8 mouse cellular contexts compared by ENCODE assay signal in genomic region chr7:17058816-17059462, GRCm38 (mm10). TPM values are rescaled to one million over a fixed set of nuclear protein-coding genes. Genes with fewer than 3 reads are reported as not detected.
DNase-seq lines count a peak whose midpoint lies in the region; ATAC-seq and TF ChIP-seq lines count a peak whose summit lies in the region.

No protein-coding gene starts in this region.

- peak overlapping the region; percentile 93 for H3K27ac ChIP-seq in gastrocnemius, adult 2 months
- H3K27ac ChIP-seq in heart, embryonic 12.5 days (ENCODE audit: poor library complexity, severe bottlenecking): peak overlapping the region; percentile 99
- H3K27ac ChIP-seq in kidney, embryonic 15.5 days: peak overlapping the region; percentile 98
- peak overlapping the region; percentile 98 for H3K27ac ChIP-seq in stomach, embryonic 14.5 days (ENCODE audit: low read length)

- H3K9me3 ChIP-seq in heart, embryonic 12.5 days (replicated peaks): no peaks in the 10 kb centered on the region
- no peaks in the 10 kb centered on the region for H3K9me3 ChIP-seq in kidney, embryonic 15.5 days (replicated peaks)
- H3K9me3 ChIP-seq in stomach, embryonic 14.5 days (ENCODE audit: control insufficient read depth, low read depth, low read length): no peaks in the 10 kb centered on the region

- peak overlapping the region; percentile 56; the same call in 1 of the 2 replicates for H3K9ac ChIP-seq in heart, embryonic 12.5 days
- peak overlapping the region; percentile 31; the same call in 1 of the 2 replicates for H3K9ac ChIP-seq in kidney, embryonic 15.5 days
- no peak overlapping the region for H3K9ac ChIP-seq in stomach, embryonic 14.5 days (replicated peaks; ENCODE audit: low read depth, low read length)

- 53% methylated on average over 8 of the region's 8 CpGs for WGBS in heart, embryonic 12.5 days
- 44% methylated on average over 8 of the region's 8 CpGs for WGBS in kidney, embryonic 15.5 days
- WGBS in stomach, embryonic 14.5 days: 26% methylated on average over 8 of the region's 8 CpGs

- peaks cover 63% of the 10 kb centered on the region for H3K4me1 ChIP-seq in heart, embryonic 12.5 days (replicated peaks)
- H3K4me1 ChIP-seq in kidney, embryonic 15.5 days: peaks cover 79% of the 10 kb centered on the region
- H3K4me1 ChIP-seq in stomach, embryonic 14.5 days (ENCODE audit: control insufficient read depth, insufficient read depth, low read length): peaks cover 51% of the 10 kb centered on the region

- no peaks in the 10 kb centered on the region for H3K27me3 ChIP-seq in heart, embryonic 12.5 days (replicated peaks)
- no peaks in the 10 kb centered on the region for H3K27me3 ChIP-seq in kidney, embryonic 15.5 days
- no peaks in the 10 kb centered on the region for H3K27me3 ChIP-seq in stomach, embryonic 14.5 days (ENCODE audit: control insufficient read depth, insufficient read depth, low read length)

- no peak for ATAC-seq in heart, embryonic 12.5 days (ENCODE audit: insufficient number of reproducible peaks, low FRiP score)
- 0 out of 2 replicates have a peak, but pooled peaks have one; percentile 0 for ATAC-seq in kidney, embryonic 15.5 days (replicated peaks; ENCODE audit: low FRiP score)
- no peak for ATAC-seq in stomach, embryonic 14.5 days (ENCODE audit: insufficient number of reproducible peaks, insufficient read depth, low FRiP score, low read depth)

- peaks cover 16% of the 10 kb centered on the region for H3K36me3 ChIP-seq in heart, embryonic 12.5 days
- peaks cover 12% of the 10 kb centered on the region for H3K36me3 ChIP-seq in kidney, embryonic 15.5 days
- peaks cover 2% of the 10 kb centered on the region; the same call in 1 of the 2 replicates for H3K36me3 ChIP-seq in stomach, embryonic 14.5 days (ENCODE audit: control insufficient read depth, insufficient read depth, low read length)

- peak; percentile 30 for DNase-seq in gastrocnemius, adult 2 months
- no peak for DNase-seq in gastrocnemius, adult 8-10 months (ENCODE audit: low spot score in 2 of 2)
- DNase-seq in NIH3T3 (ENCODE audit: low read depth): peak; percentile 47
- peak; percentile 54 for DNase-seq in lung, postnatal 10 days
- no peak for DNase-seq in embryo, embryonic 9.5 days (ENCODE audit: extremely low spot score)

- H3K4me2 ChIP-seq in heart, embryonic 12.5 days: peak overlapping the region; percentile 78
- H3K4me2 ChIP-seq in kidney, embryonic 15.5 days: peak overlapping the region; percentile 87
- peak overlapping the region; percentile 80 for H3K4me2 ChIP-seq in stomach, embryonic 14.5 days (replicated peaks; ENCODE audit: low read depth, low read length)

- intact Hi-C loops in gastrocnemius, adult 2 months (cut with DNase I): loop anchor here (10.0 kb wide), 1 partner anchor 1134 kb away; the partner anchor contains the start of gene Selenow

- no peak for TF ChIP-seq CTCF in gastrocnemius, adult 2 months (IDR thresholded peaks at IDR 0.05)

- H3K4me3 ChIP-seq in gastrocnemius, adult 2 months: peak overlapping the region; percentile 67
- peak overlapping the region; percentile 23 for H3K4me3 ChIP-seq in heart, embryonic 12.5 days
- peak overlapping the region; percentile 54 for H3K4me3 ChIP-seq in kidney, embryonic 15.5 days (replicated peaks)
- H3K4me3 ChIP-seq in stomach, embryonic 14.5 days (ENCODE audit: low read depth, low read length): peak overlapping the region; percentile 53

RNA-seq across cellular contexts. Expression of gene Hif3a, which starts 3.3 kb away (rescaled TPM):
- total RNA-seq in gastrocnemius, adult 2 months (2021): 1 to 10 TPM in 1 of 2 experiments, under 1 TPM in 1; 0.84 to 1.6 TPM
- 1 to 10 TPM in 2 of 4 experiments, under 1 TPM in 2; 0.75 to 1.7 (median 1.00) TPM for total RNA-seq in gastrocnemius, adult 8-10 months (2022)
- 36.8 and 38.2 TPM in 2 replicates for polyA plus RNA-seq in heart, embryonic 12.5 days (2016; fragmentation: Nextera tagmentation; extraction: Ambion mirVana)
- 18.4 and 22.5 TPM in 2 replicates for polyA plus RNA-seq in kidney, embryonic 15.5 days (2015; fragmentation: Nextera tagmentation; extraction: Ambion mirVana)
- 46.0 and 51.7 TPM in 2 replicates for polyA plus RNA-seq in stomach, embryonic 14.5 days (2014; fragmentation: Nextera tagmentation; extraction: Ambion mirVana)

RNA-seq across cellular contexts. Expression of gene Psg16, which starts 14.9 kb away (rescaled TPM):
- total RNA-seq in gastrocnemius, adult 2 months (2021): under 1 TPM; 0.08 to 0.14 TPM
- total RNA-seq in gastrocnemius, adult 8-10 months (2022): under 1 TPM in 2 of 4 experiments, not detected in 2; 0.09 to 0.15 TPM
- 0.06 and 0.14 TPM in 2 replicates for polyA plus RNA-seq in heart, embryonic 12.5 days (2016; fragmentation: Nextera tagmentation; extraction: Ambion mirVana)
- polyA plus RNA-seq in kidney, embryonic 15.5 days (2015; fragmentation: Nextera tagmentation; extraction: Ambion mirVana): 0.09 and 0.13 TPM in 2 replicates
- 0.10 and 0.24 TPM in 2 replicates for polyA plus RNA-seq in stomach, embryonic 14.5 days (2014; fragmentation: Nextera tagmentation; extraction: Ambion mirVana)

RNA-seq across cellular contexts. Expression of gene Ppp5c, which starts 31.2 kb away (rescaled TPM):
- total RNA-seq in gastrocnemius, adult 2 months (2021): 10 to 100 TPM; 64.8 to 65.8 TPM
- total RNA-seq in gastrocnemius, adult 8-10 months (2022): 10 to 100 TPM; 53.5 to 62.3 (median 60.6) TPM
- 87.3 and 91.9 TPM in 2 replicates for polyA plus RNA-seq in heart, embryonic 12.5 days (2016; fragmentation: Nextera tagmentation; extraction: Ambion mirVana)
- polyA plus RNA-seq in kidney, embryonic 15.5 days (2015; fragmentation: Nextera tagmentation; extraction: Ambion mirVana): 110 and 115 TPM in 2 replicates
- 93.6 and 94.4 TPM in 2 replicates for polyA plus RNA-seq in stomach, embryonic 14.5 days (2014; fragmentation: Nextera tagmentation; extraction: Ambion mirVana)

Comparison
In these comparisons a context has a peak if more than half of its experiments do, and no peak if none do; other contexts are left out.
1. DNase-seq: peak in gastrocnemius, adult 2 months (single experiment), NIH3T3 (single experiment) and lung, postnatal 10 days (single experiment); none in gastrocnemius, adult 8-10 months (0 of 2) and embryo, embryonic 9.5 days (single experiment).
2. Peak in every context shown above with its lines, with median percentiles within 50 percentile points of each other: H3K27ac ChIP-seq, H3K4me3 ChIP-seq and H3K4me2 ChIP-seq.